Mouse (Mus musculus) lung, embryonic 15.5 days (tissue): ENCODE data around the gene Fam133b. TPM values are rescaled to one million over a fixed set of nuclear protein-coding genes. Genes with fewer than 3 reads are reported as not detected.
"Not testable (repeated sequence)": the region's sequence is repeated elsewhere in the genome, so short reads cannot be mapped to it uniquely, and the experiment has no call there.

Experiments
- ATAC-seq: fragments of 200-750 bp; cut with Nextera tagmentation; 2 replicates; pipeline ENCODE4 v1.8.0; 2017; ENCODE audit warnings: moderate number of reproducible peaks, borderline replicate concordance; ENCODE audit not compliant: low FRiP score, low TSS enrichment; ENCODE audit errors: extremely low read depth
- H3K27ac ChIP-seq: fragments of 300-500 bp; sonication (generic); 2 replicates; pipeline ENCODE4 v1.5.1; 2015; ENCODE audit warnings: moderate library complexity, mild to moderate bottlenecking, inconsistent platforms
- H3K27me3 ChIP-seq: fragments of 300-500 bp; sonication (generic); 2 replicates; pipeline ENCODE4 v1.6.1; 2015; ENCODE audit warnings: inconsistent platforms
- H3K36me3 ChIP-seq: fragments of 300-500 bp; sonication (generic); 2 replicates; pipeline ENCODE4 v1.6.1; 2015; ENCODE audit warnings: inconsistent platforms
- H3K4me1 ChIP-seq: fragments of 300-500 bp; sonication (generic); 2 replicates; pipeline ENCODE4 v1.6.1; 2015; ENCODE audit warnings: inconsistent platforms
- H3K4me2 ChIP-seq: fragments of 300-500 bp; sonication (generic); 2 replicates; pipeline ENCODE4 v1.6.1; 2015; ENCODE audit warnings: inconsistent platforms, mild to moderate bottlenecking, moderate library complexity
- H3K4me3 ChIP-seq: fragments of 300-500 bp; sonication (generic); 2 replicates; pipeline ENCODE4 v1.5.1; 2015; ENCODE audit warnings: mild to moderate bottlenecking, inconsistent platforms
- H3K9ac ChIP-seq: fragments of 300-500 bp; sonication (generic); 2 replicates; pipeline ENCODE4 v1.6.1; 2015; ENCODE audit warnings: inconsistent platforms
- H3K9me3 ChIP-seq: fragments of 300-500 bp; sonication (generic); 2 replicates; pipeline ENCODE4 v1.6.1; 2016; ENCODE audit warnings: inconsistent platforms
- WGBS: fragments of 180-500 bp; shearing (Covaris S2); methylation state at CpG from one replicate; pipeline ENCODE4 v1.1.7; 2015; 5-methylcytosine and 5-hydroxymethylcytosine counted together
- polyA plus RNA-seq: library from polyadenylated mRNA; unstranded; fragments of >200 nt; fragmentation: Nextera tagmentation; extraction: Ambion mirVana; gene quantifications from 2 replicates; pipeline ENCODE4 v1.2.1, GENCODE M21; 2015

Gene Fam133b
- polyA plus RNA-seq, 1 experiment from 2014 or later, result 27.5 TPM

- Histone ChIP-seq H3K36me3 (peaks cover 95% of the 10 kb centered on the region), H3K9me3 (no peaks in the 10 kb centered on the region), H3K9ac (no peak overlapping the region), H3K27ac (no peak overlapping the region), H3K4me3 (no peak overlapping the region), H3K27me3 (no peaks in the 10 kb centered on the region), H3K4me1 (no peaks in the 10 kb centered on the region), H3K4me2 (no peak overlapping the region)
- no peak for ATAC-seq
- WGBS, result 91% methylated on average over 2 of the region's 2 CpGs
Observed at GRCm38 (mm10) chr5:3574825-3575224, 31.2 kb downstream of the Fam133b start.

GRCm38 (mm10) chr5:3577939-3578338 is 34.3 kb downstream of the Fam133b start:
- no peaks in the 10 kb centered on the region for H3K27me3 ChIP-seq
- H3K9me3 ChIP-seq, result no peaks in the 10 kb centered on the region
- H3K4me3 ChIP-seq, result no peak overlapping the region
- H3K36me3 ChIP-seq, result peaks cover 91% of the 10 kb centered on the region
- H3K27ac ChIP-seq, result no peak overlapping the region
- WGBS, result 75% methylated on average over 2 of the region's 2 CpGs
- H3K4me1 ChIP-seq, result no peaks in the 10 kb centered on the region
- ATAC-seq, result no peak
- H3K4me2 ChIP-seq, result no peak overlapping the region
- H3K9ac ChIP-seq, result no peak overlapping the region

- no peaks in the 10 kb centered on the region for H3K9me3 ChIP-seq
- H3K4me3 ChIP-seq, result no peak overlapping the region
- WGBS, result 94% methylated on average over 7 of the region's 7 CpGs
- H3K27me3 ChIP-seq, result no peaks in the 10 kb centered on the region
- peaks cover 89% of the 10 kb centered on the region for H3K36me3 ChIP-seq
- ATAC-seq, result no peak
- no peaks in the 10 kb centered on the region for H3K4me1 ChIP-seq
- H3K9ac ChIP-seq, result no peak overlapping the region
- no peak overlapping the region for H3K27ac ChIP-seq
- no peak overlapping the region for H3K4me2 ChIP-seq
Observed at GRCm38 (mm10) chr5:3579066-3579465, 35.4 kb downstream of the Fam133b start.

GRCm38 (mm10) chr5:3595693-3596398 is 52.2 kb downstream of the Fam133b start, which contains the start of gene Pex1:
Pex1 (plus strand) TSS chr5:3596066.
- H3K4me1 ChIP-seq, result peaks cover 13% of the 10 kb centered on the region

GRCm38 (mm10) chr5:3596399-3596766 is 52.8 kb downstream of the Fam133b start, which contains the start of gene Rbm48:
Rbm48 (minus strand) TSS chr5:3596585.
- H3K9ac ChIP-seq, result peak within 1 kb of the TSS; percentile 68
- peak; percentile 83 for ATAC-seq
- peak within 1 kb of the TSS; percentile 73 for H3K4me2 ChIP-seq
- H3K27ac ChIP-seq, result peak within 1 kb of the TSS; percentile 74
- under 1% methylated on average over 31 of the region's 31 CpGs for WGBS
- H3K4me3 ChIP-seq, result peak within 1 kb of the TSS; percentile 86
- peaks cover 13% of the 10 kb centered on the region for H3K4me1 ChIP-seq
- H3K9me3 ChIP-seq, result no peaks in the 10 kb centered on the region
- peaks cover 14% of the 10 kb centered on the region for H3K36me3 ChIP-seq
- H3K27me3 ChIP-seq, result no peaks in the 10 kb centered on the region

More at GRCm38 (mm10) chr5:3595693-3596398, 52.2 kb downstream of the Fam133b start, which contains the start of gene Pex1:
- H3K9ac ChIP-seq, result peak within 1 kb of the TSS; percentile 68
- H3K36me3 ChIP-seq, result peaks cover 19% of the 10 kb centered on the region
- under 1% methylated on average over 50 of the region's 50 CpGs for WGBS
- no peaks in the 10 kb centered on the region for H3K27me3 ChIP-seq
- peak within 1 kb of the TSS; percentile 86 for H3K4me3 ChIP-seq
- H3K4me2 ChIP-seq, result peak within 1 kb of the TSS; percentile 73
- no peaks in the 10 kb centered on the region for H3K9me3 ChIP-seq
- H3K27ac ChIP-seq, result peak within 1 kb of the TSS; percentile 74
- peak; percentile 99 for ATAC-seq

GRCm38 (mm10) chr5:3597171-3597570 is 53.5 kb downstream of the Fam133b start:
- H3K36me3 ChIP-seq, result 0 out of 2 replicates have a peak, but pooled peaks cover 7% of the 10 kb centered on the region
- H3K4me3 ChIP-seq, result peak overlapping the region; percentile 86
- H3K27ac ChIP-seq, result no peak overlapping the region
- H3K4me2 ChIP-seq, result peak overlapping the region; percentile 71
- H3K9ac ChIP-seq, result peak overlapping the region; percentile 68
- no peak for ATAC-seq
- peaks cover 13% of the 10 kb centered on the region for H3K4me1 ChIP-seq
- H3K9me3 ChIP-seq, result no peaks in the 10 kb centered on the region
- H3K27me3 ChIP-seq, result no peaks in the 10 kb centered on the region

GRCm38 (mm10) chr5:3598766-3599165 is 55.1 kb downstream of the Fam133b start:
- Histone ChIP-seq H3K4me3 (no peak overlapping the region), H3K4me1 (peaks cover 13% of the 10 kb centered on the region), H3K36me3 (0 out of 2 replicates have a peak, but pooled peaks cover under 1% of the 10 kb centered on the region), H3K27me3 (no peaks in the 10 kb centered on the region), H3K27ac (no peak overlapping the region), H3K4me2 (no peak overlapping the region), H3K9me3 (no peaks in the 10 kb centered on the region), H3K9ac (no peak overlapping the region)
- WGBS, result 88% methylated on average over 5 of the region's 5 CpGs
- ATAC-seq, result no peak

- ATAC-seq, result no peak
- Histone ChIP-seq H3K4me2 (no peak overlapping the region), H3K27me3 (no peaks in the 10 kb centered on the region), H3K9ac (no peak overlapping the region), H3K27ac (no peak overlapping the region), H3K4me3 (no peak overlapping the region), H3K9me3 (no peaks in the 10 kb centered on the region), H3K4me1 (peaks cover 6% of the 10 kb centered on the region), H3K36me3 (no peaks in the 10 kb centered on the region)
- WGBS, result 72% methylated on average over 1 of the region's 1 CpGs
Observed at GRCm38 (mm10) chr5:3600298-3600697, 56.7 kb downstream of the Fam133b start.

- Histone ChIP-seq H3K9ac (no peak overlapping the region), H3K36me3 (peaks cover 5% of the 10 kb centered on the region; the same call in 1 of the 2 replicates), H3K27me3 (no peaks in the 10 kb centered on the region), H3K4me2 (no peak overlapping the region), H3K27ac (no peak overlapping the region), H3K4me1 (peaks cover 5% of the 10 kb centered on the region; the same call in 1 of the 2 replicates), H3K4me3 (no peak overlapping the region), H3K9me3 (no peaks in the 10 kb centered on the region)
- WGBS, result 83% methylated on average over 3 of the region's 3 CpGs
- ATAC-seq, result no peak
Observed at GRCm38 (mm10) chr5:3600790-3601189, 57.2 kb downstream of the Fam133b start.

- H3K9ac ChIP-seq, result no peak overlapping the region
- 91% methylated on average over 9 of the region's 9 CpGs for WGBS
- ATAC-seq, result no peak
- no peaks in the 10 kb centered on the region for H3K9me3 ChIP-seq
- no peak overlapping the region for H3K4me3 ChIP-seq
- peaks cover 23% of the 10 kb centered on the region for H3K36me3 ChIP-seq
- H3K27me3 ChIP-seq, result no peaks in the 10 kb centered on the region
- H3K4me2 ChIP-seq, result no peak overlapping the region
- no peak overlapping the region for H3K27ac ChIP-seq
- H3K4me1 ChIP-seq, result no peaks in the 10 kb centered on the region
Observed at GRCm38 (mm10) chr5:3607114-3607513, 63.5 kb downstream of the Fam133b start.

GRCm38 (mm10) chr5:3609241-3609640 is 65.6 kb downstream of the Fam133b start:
- Histone ChIP-seq H3K36me3 (peaks cover 23% of the 10 kb centered on the region), H3K27me3 (no peaks in the 10 kb centered on the region), H3K9me3 (no peaks in the 10 kb centered on the region), H3K4me2 (no peak overlapping the region), H3K27ac (no peak overlapping the region), H3K9ac (no peak overlapping the region), H3K4me1 (no peaks in the 10 kb centered on the region), H3K4me3 (no peak overlapping the region)
- no peak for ATAC-seq
- 89% methylated on average over 7 of the region's 7 CpGs for WGBS

- H3K4me3 ChIP-seq, H3K27me3 ChIP-seq, H3K9ac ChIP-seq, H3K4me2 ChIP-seq, H3K9me3 ChIP-seq, H3K27ac ChIP-seq, H3K4me1 ChIP-seq, ATAC-seq: not testable (repeated sequence)
- H3K36me3 ChIP-seq, result peaks cover 10% of the 10 kb centered on the region
- WGBS, result 89% methylated on average over 2 of the region's 2 CpGs
Observed at GRCm38 (mm10) chr5:3611835-3612234, 68.2 kb downstream of the Fam133b start.
